Mouse (Mus musculus): ENCODE results near the gene Hpgd.

The Hpgd gene

DNA sequence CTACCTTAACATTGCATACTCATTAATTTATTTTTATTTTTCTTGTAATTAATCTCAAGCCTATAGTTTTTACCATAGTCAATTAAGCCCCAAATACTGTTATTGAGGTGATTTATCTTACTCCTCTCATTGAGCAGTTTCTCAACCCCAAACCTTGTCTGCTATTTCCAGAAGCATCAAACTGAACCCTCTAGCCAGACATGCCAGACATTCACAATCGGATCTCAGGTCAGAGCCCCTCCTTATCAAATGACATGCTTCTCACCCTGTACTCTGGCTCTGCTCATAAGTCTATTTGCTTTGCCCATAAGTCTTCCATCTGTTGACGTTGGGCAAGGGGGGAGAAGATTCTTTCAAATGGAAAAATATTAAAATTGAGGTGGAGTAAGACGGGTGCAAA is 33.3 kb downstream of the Hpgd start:
- DNase-seq: no peak

GRCm38 (mm10) chr8:56328130-56328542 is 33.8 kb downstream of the Hpgd start:
- DNase-seq: no peak

GRCm38 (mm10) chr8:56335390-56336000 is 41.1 kb downstream of the Hpgd start:
- DNase-seq: no peak

- no peak for DNase-seq
These were observed 42.4 kb downstream of the Hpgd start for GRCm38 (mm10) chr8:56336771-56337170.

GRCm38 (mm10) chr8:56343505-56343904 is 49.1 kb downstream of the Hpgd start:
- DNase-seq: no peak

GRCm38 (mm10) chr8:56343940-56344339 is 49.6 kb downstream of the Hpgd start:
- DNase-seq: no peak

GRCm38 (mm10) chr8:56344359-56344758 is 50.0 kb downstream of the Hpgd start:
- DNase-seq: no peak

DNA sequence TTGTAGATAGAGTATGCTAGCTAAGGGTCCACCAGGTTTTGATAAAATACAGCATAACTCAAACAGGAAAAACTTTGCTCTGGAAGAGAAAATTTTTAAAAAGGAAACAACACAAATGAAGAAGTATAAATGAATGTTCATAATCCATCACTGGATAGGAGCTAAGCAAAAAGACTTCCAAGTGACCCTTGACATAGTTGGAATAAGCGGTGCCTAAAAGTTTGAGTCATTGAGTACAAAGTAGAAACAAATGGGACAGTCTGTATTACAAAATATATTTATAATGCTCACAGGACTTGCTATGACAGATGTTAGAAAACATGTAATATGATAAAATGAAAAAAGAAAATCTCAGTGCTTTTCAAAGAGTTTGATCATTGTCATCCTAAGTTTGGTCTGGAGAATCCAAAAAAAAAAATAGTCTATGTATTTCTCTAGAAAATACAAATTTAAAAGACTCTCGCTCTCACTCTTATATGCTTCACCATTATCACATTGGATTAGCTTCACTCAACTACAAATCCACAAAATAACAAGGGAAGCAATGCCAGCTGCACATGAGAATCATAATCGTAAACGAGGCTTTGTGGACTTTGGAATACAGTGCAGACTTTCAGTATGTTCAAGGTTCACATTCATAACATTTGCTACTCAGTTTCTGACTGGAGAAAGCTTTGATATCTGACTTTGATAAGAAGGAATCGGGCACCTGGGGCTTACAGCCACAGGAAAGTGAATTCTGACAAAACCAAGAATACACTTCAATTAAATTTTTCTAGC is 51.4 kb downstream of the Hpgd start:
- DNase-seq: no peak

- DNase-seq: no peak
These were observed 68.8 kb downstream of the Hpgd start for GRCm38 (mm10) chr8:56363180-56363579.

Measured in thymus, postnatal 25 days (tissue).